Mouse (Mus musculus): Measurements from ENCODE around the gene Cnot10. TPM values are rescaled to one million over a fixed set of nuclear protein-coding genes. Genes with fewer than 3 reads are reported as not detected.

The Cnot10 gene
- 58.1 and 65.9 TPM in 2 replicates for polyA plus RNA-seq (2015; fragmentation: Nextera tagmentation; extraction: Ambion mirVana)

- H3K4me3 ChIP-seq (replicated peaks) = peak within 1 kb of the TSS; percentile 96
- H3K4me2 ChIP-seq (replicated peaks) = peak within 1 kb of the TSS; percentile 82
- peak; percentile 99 for ATAC-seq (ENCODE audit: insufficient number of reproducible peaks, low FRiP score, low TSS enrichment, low read depth)
- H3K36me3 ChIP-seq = no peaks in the 10 kb centered on the region; the same call in 1 of the 2 replicates
- H3K27me3 ChIP-seq = peaks cover 16% of the 10 kb centered on the region
- no peaks in the 10 kb centered on the region for H3K9me3 ChIP-seq (replicated peaks)
- WGBS = 4% methylated on average over 51 of the region's 51 CpGs
- peaks cover 19% of the 10 kb centered on the region for H3K4me1 ChIP-seq
- H3K9ac ChIP-seq = peak within 1 kb of the TSS; percentile 74
- peak within 1 kb of the TSS; percentile 91 for H3K27ac ChIP-seq (replicated peaks)
Observed at GRCm38 (mm10) chr9:114639839-114640646, at the start of gene Cnot10. Cnot10 (minus strand) TSS chr9:114640184.

- Histone ChIP-seq H3K4me2 (replicated peaks) (peak overlapping the region; percentile 82), H3K4me3 (replicated peaks) (peak overlapping the region; percentile 99), H3K27me3 (no peaks in the 10 kb centered on the region), H3K27ac (replicated peaks) (peak overlapping the region; percentile 93), H3K36me3 (peaks cover 16% of the 10 kb centered on the region), H3K9ac (peak overlapping the region; percentile 81), H3K9me3 (replicated peaks) (no peaks in the 10 kb centered on the region), H3K4me1 (peaks cover 17% of the 10 kb centered on the region)
- peak; percentile 77 for ATAC-seq (ENCODE audit: insufficient number of reproducible peaks, low FRiP score, low TSS enrichment, low read depth)
- under 1% methylated on average over 50 of the region's 50 CpGs for WGBS
Observed at GRCm38 (mm10) chr9:114688953-114689407, 49.0 kb upstream of the Cnot10 start.

GRCm38 (mm10) chr9:114688252-114688952, 48.4 kb upstream of the Cnot10 start, which contains the start of gene Dync1li1:
Dync1li1 (plus strand) TSS chr9:114688790.
- peak within 1 kb of the TSS; percentile 93 for H3K27ac ChIP-seq (replicated peaks)
- H3K4me1 ChIP-seq = peaks cover 17% of the 10 kb centered on the region
- H3K4me2 ChIP-seq (replicated peaks) = peak within 1 kb of the TSS; percentile 82
- ATAC-seq (ENCODE audit: insufficient number of reproducible peaks, low FRiP score, low TSS enrichment, low read depth) = peak; percentile 97
- peaks cover 16% of the 10 kb centered on the region for H3K36me3 ChIP-seq
- peak within 1 kb of the TSS; percentile 99 for H3K4me3 ChIP-seq (replicated peaks)
- WGBS = under 1% methylated on average over 57 of the region's 57 CpGs
- no peaks in the 10 kb centered on the region for H3K27me3 ChIP-seq
- no peaks in the 10 kb centered on the region for H3K9me3 ChIP-seq (replicated peaks)
- H3K9ac ChIP-seq = peak within 1 kb of the TSS; percentile 81

- peaks cover 11% of the 10 kb centered on the region for H3K36me3 ChIP-seq
- peaks cover 17% of the 10 kb centered on the region for H3K4me1 ChIP-seq
- no peak for ATAC-seq (ENCODE audit: insufficient number of reproducible peaks, low FRiP score, low TSS enrichment, low read depth)
- H3K4me3 ChIP-seq (replicated peaks) = peak overlapping the region; percentile 99
- H3K9me3 ChIP-seq (replicated peaks) = no peaks in the 10 kb centered on the region
- 73% methylated on average over 13 of the region's 13 CpGs for WGBS
- H3K9ac ChIP-seq = peak overlapping the region; percentile 81
- H3K4me2 ChIP-seq (replicated peaks) = peak overlapping the region; percentile 82
- no peaks in the 10 kb centered on the region for H3K27me3 ChIP-seq
- 0 out of 2 replicates have a peak overlapping the region, but pooled peaks have one; percentile 93 for H3K27ac ChIP-seq (replicated peaks)
Observed at GRCm38 (mm10) chr9:114687639-114688038, 47.7 kb upstream of the Cnot10 start.

GRCm38 (mm10) chr9:114686245-114686644, 46.3 kb upstream of the Cnot10 start:
- Histone ChIP-seq H3K27me3 (no peaks in the 10 kb centered on the region), H3K4me1 (peaks cover 17% of the 10 kb centered on the region), H3K9me3 (replicated peaks) (no peaks in the 10 kb centered on the region), H3K4me3 (replicated peaks) (no peak overlapping the region), H3K27ac (replicated peaks) (no peak overlapping the region), H3K36me3 (0 out of 2 replicates have a peak, but pooled peaks cover 3% of the 10 kb centered on the region), H3K9ac (no peak overlapping the region), H3K4me2 (replicated peaks) (no peak overlapping the region)
- ATAC-seq (ENCODE audit: insufficient number of reproducible peaks, low FRiP score, low TSS enrichment, low read depth) = no peak
- 81% methylated on average over 7 of the region's 7 CpGs for WGBS

- no peak overlapping the region for H3K4me2 ChIP-seq (replicated peaks)
- no peaks in the 10 kb centered on the region for H3K9me3 ChIP-seq (replicated peaks)
- H3K4me3 ChIP-seq (replicated peaks) = no peak overlapping the region
- no peaks in the 10 kb centered on the region for H3K36me3 ChIP-seq
- H3K4me1 ChIP-seq = no peaks in the 10 kb centered on the region
- WGBS = 74% methylated on average over 4 of the region's 4 CpGs
- H3K27ac ChIP-seq (replicated peaks) = no peak overlapping the region
- no peak for ATAC-seq (ENCODE audit: insufficient number of reproducible peaks, low FRiP score, low TSS enrichment, low read depth)
- no peaks in the 10 kb centered on the region for H3K27me3 ChIP-seq
- H3K9ac ChIP-seq = no peak overlapping the region
Observed at GRCm38 (mm10) chr9:114682193-114682592, 42.2 kb upstream of the Cnot10 start.

- Histone ChIP-seq H3K27me3 (no peaks in the 10 kb centered on the region), H3K36me3 (no peaks in the 10 kb centered on the region), H3K27ac (replicated peaks) (no peak overlapping the region), H3K4me2 (replicated peaks) (no peak overlapping the region), H3K9ac (no peak overlapping the region), H3K4me3 (replicated peaks) (no peak overlapping the region), H3K9me3 (replicated peaks) (no peaks in the 10 kb centered on the region), H3K4me1 (no peaks in the 10 kb centered on the region)
- WGBS = 76% methylated on average over 6 of the region's 6 CpGs
- ATAC-seq (ENCODE audit: insufficient number of reproducible peaks, low FRiP score, low TSS enrichment, low read depth) = no peak
Observed at GRCm38 (mm10) chr9:114680531-114680930, 40.5 kb upstream of the Cnot10 start.

GRCm38 (mm10) chr9:114679944-114680343, 40.0 kb upstream of the Cnot10 start:
- no peak overlapping the region for H3K4me3 ChIP-seq (replicated peaks)
- no peak overlapping the region for H3K27ac ChIP-seq (replicated peaks)
- no peaks in the 10 kb centered on the region for H3K36me3 ChIP-seq
- no peaks in the 10 kb centered on the region for H3K9me3 ChIP-seq (replicated peaks)
- H3K4me1 ChIP-seq = no peaks in the 10 kb centered on the region
- no peak for ATAC-seq (ENCODE audit: insufficient number of reproducible peaks, low FRiP score, low TSS enrichment, low read depth)
- WGBS = 70% methylated on average over 5 of the region's 5 CpGs
- H3K4me2 ChIP-seq (replicated peaks) = no peak overlapping the region
- no peak overlapping the region for H3K9ac ChIP-seq
- no peaks in the 10 kb centered on the region for H3K27me3 ChIP-seq

- no peak overlapping the region for H3K9ac ChIP-seq
- H3K27ac ChIP-seq (replicated peaks) = no peak overlapping the region
- no peaks in the 10 kb centered on the region for H3K27me3 ChIP-seq
- H3K4me3 ChIP-seq (replicated peaks) = no peak overlapping the region
- 73% methylated on average over 5 of the region's 5 CpGs for WGBS
- no peaks in the 10 kb centered on the region for H3K4me1 ChIP-seq
- H3K36me3 ChIP-seq = no peaks in the 10 kb centered on the region
- H3K4me2 ChIP-seq (replicated peaks) = no peak overlapping the region
- ATAC-seq (ENCODE audit: insufficient number of reproducible peaks, low FRiP score, low TSS enrichment, low read depth) = no peak
- no peaks in the 10 kb centered on the region for H3K9me3 ChIP-seq (replicated peaks)
Observed at GRCm38 (mm10) chr9:114678576-114678975, 38.6 kb upstream of the Cnot10 start.

- no peaks in the 10 kb centered on the region for H3K36me3 ChIP-seq
- H3K4me2 ChIP-seq (replicated peaks) = peak overlapping the region; percentile 69
- no peak overlapping the region for H3K4me3 ChIP-seq (replicated peaks)
- WGBS = 42% methylated on average over 2 of the region's 2 CpGs
- no peaks in the 10 kb centered on the region for H3K27me3 ChIP-seq
- H3K9ac ChIP-seq = no peak overlapping the region
- peaks cover 8% of the 10 kb centered on the region; the same call in 1 of the 2 replicates for H3K4me1 ChIP-seq
- ATAC-seq (ENCODE audit: insufficient number of reproducible peaks, low FRiP score, low TSS enrichment, low read depth) = no peak
- no peaks in the 10 kb centered on the region for H3K9me3 ChIP-seq (replicated peaks)
- H3K27ac ChIP-seq (replicated peaks) = no peak overlapping the region
Observed at GRCm38 (mm10) chr9:114673626-114674025, 33.6 kb upstream of the Cnot10 start.

Measured in embryonic facial prominence, embryonic 15.5 days (tissue).